Mouse (Mus musculus) neural tube, postnatal 0 days (tissue): Measurements from ENCODE around the gene Gm13277. TPM values are rescaled to one million over a fixed set of nuclear protein-coding genes. Genes with fewer than 3 reads are reported as not detected.

Source experiments
- polyA plus RNA-seq: library from polyadenylated mRNA; unstranded; fragments of >200 nt; fragmentation: Nextera tagmentation; extraction: Ambion mirVana; gene quantifications from 2 replicates; pipeline ENCODE4 v1.2.1, GENCODE M21; 2015

Gm13277 gene
- polyA plus RNA-seq, 1 experiment from 2014 or later: not detected

Other genes with a start within 250 kb of the Gm13277 start
- gene Ifna15, start 230.4 kb upstream of the Gm13277 start, polyA plus RNA-seq: not detected in 2 replicates
- gene Ifna14, start 216.8 kb upstream of the Gm13277 start, polyA plus RNA-seq: not detected in 2 replicates
- not detected in 2 replicates for gene Ifna9, start 196.2 kb upstream of the Gm13277 start, polyA plus RNA-seq
- not detected in 2 replicates for gene Ifna12, start 185.3 kb upstream of the Gm13277 start, polyA plus RNA-seq
- not detected in 2 replicates for gene C87499, start 154.2 kb upstream of the Gm13277 start, polyA plus RNA-seq
- not detected in 2 replicates for gene Ifna13, start 144.2 kb upstream of the Gm13277 start, polyA plus RNA-seq
- gene Ifna16, start 111.7 kb upstream of the Gm13277 start, polyA plus RNA-seq: not detected in 2 replicates
- not detected in 2 replicates for gene Ifna2, start 104.7 kb upstream of the Gm13277 start, polyA plus RNA-seq
- not detected in 2 replicates for gene Ifnab, start 97.3 kb upstream of the Gm13277 start, polyA plus RNA-seq
- 0.15 and 1.1 TPM in 2 replicates for gene Gm26566, start 66.8 kb upstream of the Gm13277 start, polyA plus RNA-seq
- 68.0 and 72.4 TPM in 2 replicates for gene Klhl9, start 66.2 kb upstream of the Gm13277 start, polyA plus RNA-seq
- gene Gm13271, start 33.8 kb upstream of the Gm13277 start, polyA plus RNA-seq: not detected in 2 replicates
- gene Gm13283, start 28.5 kb upstream of the Gm13277 start, polyA plus RNA-seq: not detected in 2 replicates
- 0.23 TPM in 1 of 2 replicates, not detected in the other for gene Gm13290, start 14.8 kb upstream of the Gm13277 start, polyA plus RNA-seq
- gene Gm13289, start 11.7 kb upstream of the Gm13277 start, polyA plus RNA-seq: not detected in 2 replicates
- gene Gm13272, start 8.8 kb upstream of the Gm13277 start, polyA plus RNA-seq: not detected in 2 replicates
- gene Ifnz, start 6.5 kb upstream of the Gm13277 start, polyA plus RNA-seq: not detected in 2 replicates
- gene Gm13276, start 2.9 kb upstream of the Gm13277 start, polyA plus RNA-seq: not detected in 2 replicates
- not detected in 2 replicates for gene Gm13278, start 2.9 kb downstream of the Gm13277 start, polyA plus RNA-seq
- gene Gm13275, start 5.9 kb downstream of the Gm13277 start, polyA plus RNA-seq: not detected in 2 replicates
- gene Gm13279, start 8.8 kb downstream of the Gm13277 start, polyA plus RNA-seq: not detected in 2 replicates
- 0.22 and 0.46 TPM in 2 replicates for gene Gm13285, start 11.0 kb downstream of the Gm13277 start, polyA plus RNA-seq
- gene Gm13287, start 14.6 kb downstream of the Gm13277 start, polyA plus RNA-seq: not detected in 2 replicates
- gene Gm13288, start 16.9 kb downstream of the Gm13277 start, polyA plus RNA-seq: not detected in 2 replicates
- gene Ifna7, start 27.6 kb downstream of the Gm13277 start, polyA plus RNA-seq: not detected in 2 replicates
- gene Ifna11, start 31.3 kb downstream of the Gm13277 start, polyA plus RNA-seq: not detected in 2 replicates
- gene Ifna6, start 38.8 kb downstream of the Gm13277 start, polyA plus RNA-seq: not detected in 2 replicates
- gene Ifna5, start 46.9 kb downstream of the Gm13277 start, polyA plus RNA-seq: not detected in 2 replicates
- gene Ifna4, start 53.2 kb downstream of the Gm13277 start, polyA plus RNA-seq: not detected in 2 replicates
- not detected in 2 replicates for gene Ifna1, start 61.5 kb downstream of the Gm13277 start, polyA plus RNA-seq
- not detected in 2 replicates for gene Ifne, start 91.6 kb downstream of the Gm13277 start, polyA plus RNA-seq